Mouse (Mus musculus) neural tube, embryonic 14.5 days (tissue): ENCODE results near the gene Cirbp. TPM values are rescaled to one million over a fixed set of nuclear protein-coding genes. Genes with fewer than 3 reads are reported as not detected.

Source experiments
- ATAC-seq: fragments of 200-750 bp; cut with Nextera tagmentation; 2 replicates; pipeline ENCODE4 v1.8.0; 2017; ENCODE audit warnings: low read depth, mild to moderate bottlenecking, moderate TSS enrichment, moderate library complexity
- H3K27ac ChIP-seq: fragments of 300-500 bp; sonication (generic); 2 replicates; pipeline ENCODE4 v1.5.1; 2014; ENCODE audit warnings: low read depth, mild to moderate bottlenecking, control low read depth, low read length, moderate library complexity, mixed read lengths
- H3K27me3 ChIP-seq: fragments of 300-500 bp; sonication (generic); 2 replicates; pipeline ENCODE4 v1.6.1; 2014; ENCODE audit warnings: low read length; ENCODE audit not compliant: control insufficient read depth, insufficient read depth
- H3K36me3 ChIP-seq: fragments of 300-500 bp; sonication (generic); 2 replicates; pipeline ENCODE4 v1.6.1; 2014; ENCODE audit warnings: low read length, mixed read lengths; ENCODE audit not compliant: control insufficient read depth, insufficient read depth
- H3K4me1 ChIP-seq: fragments of 300-500 bp; sonication (generic); 2 replicates; pipeline ENCODE4 v1.6.1; 2014; ENCODE audit warnings: low read length; ENCODE audit not compliant: control insufficient read depth, insufficient read depth
- H3K4me2 ChIP-seq: fragments of 300-500 bp; sonication (generic); 2 replicates; pipeline ENCODE4 v1.6.1; 2014; ENCODE audit warnings: mild to moderate bottlenecking, low read depth, low read length, control low read depth
- H3K4me3 ChIP-seq: fragments of 300-500 bp; sonication (generic); 2 replicates; pipeline ENCODE4 v1.5.1; 2014; ENCODE audit warnings: low read depth, low read length, control low read depth, mixed read lengths
- H3K9ac ChIP-seq: fragments of 300-500 bp; sonication (generic); replicated peaks from 2 replicates; pipeline ENCODE4 v1.6.1; 2014; ENCODE audit warnings: low read depth, mild to moderate bottlenecking, control low read depth, low read length, mixed read lengths
- H3K9me3 ChIP-seq: fragments of 300-500 bp; sonication (generic); 2 replicates; pipeline ENCODE4 v1.6.1; 2016; ENCODE audit warnings: low read length; ENCODE audit not compliant: control insufficient read depth
- WGBS: fragments of 180-500 bp; shearing (Covaris S2); extraction: QIAGEN DNeasy Blood & Tissue Kit; methylation state at CpG from one replicate; pipeline ENCODE4 v1.1.7; 2014; 5-methylcytosine and 5-hydroxymethylcytosine counted together
- polyA plus RNA-seq: library from polyadenylated mRNA; unstranded; fragments of >200 nt; fragmentation: Nextera tagmentation; extraction: Ambion mirVana; gene quantifications from 2 replicates; pipeline ENCODE4 v1.2.1, GENCODE M21; 2014

Cirbp gene
- polyA plus RNA-seq, 1 experiment from 2014 or later = 286 TPM

- Histone ChIP-seq H3K9me3 (no peaks in the 10 kb centered on the region), H3K4me3 (0 out of 2 replicates have a peak overlapping the region, but pooled peaks have one; percentile 4), H3K27me3 (no peaks in the 10 kb centered on the region), H3K4me1 (peaks cover 25% of the 10 kb centered on the region), H3K36me3 (peaks cover 14% of the 10 kb centered on the region), H3K27ac (no peak overlapping the region), H3K9ac (no peak overlapping the region), H3K4me2 (no peak overlapping the region)
- WGBS = 17% methylated on average over 4 of the region's 4 CpGs
- no peak for ATAC-seq
These were observed 9.9 kb downstream of the Cirbp start for GRCm38 (mm10) chr10:80175536-80176269.

- Histone ChIP-seq H3K4me1 (peaks cover 31% of the 10 kb centered on the region), H3K36me3 (peaks cover 10% of the 10 kb centered on the region), H3K27me3 (no peaks in the 10 kb centered on the region), H3K9me3 (no peaks in the 10 kb centered on the region), H3K4me3 (0 out of 2 replicates have a peak overlapping the region, but pooled peaks have one; percentile 4), H3K9ac (no peak overlapping the region), H3K4me2 (no peak overlapping the region), H3K27ac (no peak overlapping the region)
- no peak for ATAC-seq
- WGBS = 85% methylated on average over 5 of the region's 5 CpGs
These were observed 10.6 kb downstream of the Cirbp start for GRCm38 (mm10) chr10:80176270-80176834.

GRCm38 (mm10) chr10:80177441-80178279 is 11.9 kb downstream of the Cirbp start:
- Histone ChIP-seq H3K27ac (no peak overlapping the region), H3K36me3 (no peaks in the 10 kb centered on the region), H3K9me3 (no peaks in the 10 kb centered on the region), H3K4me3 (no peak overlapping the region), H3K4me1 (peaks cover 25% of the 10 kb centered on the region), H3K9ac (no peak overlapping the region), H3K4me2 (no peak overlapping the region), H3K27me3 (no peaks in the 10 kb centered on the region)
- no peak for ATAC-seq
- WGBS = 63% methylated on average over 7 of the region's 7 CpGs

GRCm38 (mm10) chr10:80179068-80180051 is 13.6 kb downstream of the Cirbp start, which contains the start of gene Efna2:
Gene Efna2, plus strand, starts transcription at chr10:80179482.
- no peaks in the 10 kb centered on the region for H3K9me3 ChIP-seq
- peak; percentile 69 for ATAC-seq
- H3K27me3 ChIP-seq = no peaks in the 10 kb centered on the region
- H3K27ac ChIP-seq = peak within 1 kb of the TSS; percentile 79
- peaks cover 3% of the 10 kb centered on the region; the same call in 1 of the 2 replicates for H3K36me3 ChIP-seq
- H3K4me3 ChIP-seq = peak within 1 kb of the TSS; percentile 73
- H3K9ac ChIP-seq = peak within 1 kb of the TSS; percentile 97
- 1% methylated on average over 79 of the region's 106 CpGs for WGBS
- peaks cover 24% of the 10 kb centered on the region for H3K4me1 ChIP-seq
- peak within 1 kb of the TSS; percentile 91 for H3K4me2 ChIP-seq

- peak overlapping the region; percentile 91 for H3K4me2 ChIP-seq
These were observed 14.5 kb downstream of the Cirbp start for GRCm38 (mm10) chr10:80180288-80180687.

GRCm38 (mm10) chr10:80180823-80181222 is 15.0 kb downstream of the Cirbp start:
- H3K4me1 ChIP-seq = peaks cover 24% of the 10 kb centered on the region
- no peaks in the 10 kb centered on the region for H3K27me3 ChIP-seq
- no peaks in the 10 kb centered on the region for H3K9me3 ChIP-seq
- peak overlapping the region; percentile 91 for H3K4me2 ChIP-seq
- H3K4me3 ChIP-seq = peak overlapping the region; percentile 73
- 42% methylated on average over 5 of the region's 5 CpGs for WGBS
- ATAC-seq = no peak
- peak overlapping the region; percentile 97 for H3K9ac ChIP-seq
- no peak overlapping the region for H3K27ac ChIP-seq
- peaks cover 3% of the 10 kb centered on the region; the same call in 1 of the 2 replicates for H3K36me3 ChIP-seq

More at GRCm38 (mm10) chr10:80180288-80180687, 14.5 kb downstream of the Cirbp start:
- Histone ChIP-seq H3K36me3 (peaks cover 3% of the 10 kb centered on the region; the same call in 1 of the 2 replicates), H3K27ac (no peak overlapping the region), H3K9me3 (no peaks in the 10 kb centered on the region), H3K9ac (peak overlapping the region; percentile 97), H3K4me3 (peak overlapping the region; percentile 73), H3K4me1 (peaks cover 24% of the 10 kb centered on the region), H3K27me3 (no peaks in the 10 kb centered on the region)
- no peak for ATAC-seq
- 48% methylated on average over 6 of the region's 6 CpGs for WGBS

GRCm38 (mm10) chr10:80182547-80182946 is 16.8 kb downstream of the Cirbp start:
- H3K4me1 ChIP-seq = peaks cover 24% of the 10 kb centered on the region
- 94% methylated on average over 7 of the region's 7 CpGs for WGBS
- no peak overlapping the region for H3K27ac ChIP-seq
- no peaks in the 10 kb centered on the region for H3K27me3 ChIP-seq
- H3K4me3 ChIP-seq = no peak overlapping the region
- H3K36me3 ChIP-seq = peaks cover 11% of the 10 kb centered on the region
- no peaks in the 10 kb centered on the region for H3K9me3 ChIP-seq
- no peak for ATAC-seq
- H3K4me2 ChIP-seq = no peak overlapping the region
- no peak overlapping the region for H3K9ac ChIP-seq

GRCm38 (mm10) chr10:80186649-80187048 is 20.9 kb downstream of the Cirbp start:
- ATAC-seq = no peak
- WGBS = 32% methylated on average over 26 of the region's 27 CpGs
- peaks cover 16% of the 10 kb centered on the region for H3K4me1 ChIP-seq
- no peaks in the 10 kb centered on the region for H3K27me3 ChIP-seq
- no peaks in the 10 kb centered on the region for H3K9me3 ChIP-seq
- H3K9ac ChIP-seq = no peak overlapping the region
- H3K4me2 ChIP-seq = no peak overlapping the region
- H3K4me3 ChIP-seq = no peak overlapping the region
- H3K36me3 ChIP-seq = peaks cover 25% of the 10 kb centered on the region
- no peak overlapping the region for H3K27ac ChIP-seq
